ENCODE assay signal across 8 mouse cellular contexts in genomic region chr8:117199658-117200057, GRCm38 (mm10). TPM values are rescaled to one million over a fixed set of nuclear protein-coding genes. Genes with fewer than 3 reads are reported as not detected.
A peak's percentile ranks its signal among the peaks of the same experiment; 100 is the strongest.
DNase-seq lines count a peak whose midpoint lies in the region; ATAC-seq and TF ChIP-seq lines count a peak whose summit lies in the region.

No protein-coding gene starts in this region.

- no peaks in the 10 kb centered on the region for H3K79me2 ChIP-seq in heart, adult 2 months (replicated peaks; ENCODE audit: control insufficient read depth, insufficient read depth, low read length)

- H3K4me2 ChIP-seq in hindbrain, embryonic 16.5 days (ENCODE audit: low read length): no peak overlapping the region
- H3K4me2 ChIP-seq in kidney, postnatal 0 days (ENCODE audit: low read length): no peak overlapping the region

- H3K4me1 ChIP-seq in hindbrain, embryonic 10.5 days (replicated peaks): peaks cover 40% of the 10 kb centered on the region
- H3K4me1 ChIP-seq in hindbrain, embryonic 16.5 days (ENCODE audit: control insufficient read depth, insufficient read depth, low read depth, low read length): peaks cover 7% of the 10 kb centered on the region
- peaks cover 19% of the 10 kb centered on the region for H3K4me1 ChIP-seq in heart, adult 2 months (ENCODE audit: control insufficient read depth, insufficient read depth, low read length)
- H3K4me1 ChIP-seq in kidney, postnatal 0 days (replicated peaks; ENCODE audit: insufficient read depth, low read length): peaks cover 12% of the 10 kb centered on the region; the same call in 1 of the 2 replicates

- WGBS in hindbrain, embryonic 10.5 days: 75% methylated on average over 6 of the region's 6 CpGs
- WGBS in hindbrain, embryonic 16.5 days: 57% methylated on average over 6 of the region's 6 CpGs
- WGBS in heart, adult 2 months: 36% methylated on average over 6 of the region's 6 CpGs
- 41% methylated on average over 6 of the region's 6 CpGs for whole genome bisulfite sequencing in kidney, postnatal 0 days

- TF ChIP-seq EP300 in heart, adult 2 months (IDR thresholded peaks at IDR 0.05; ENCODE audit: insufficient read depth, low read depth, low read length): no peak

- no peak for TF ChIP-seq POLR2A in heart, adult 2 months (IDR thresholded peaks at IDR 0.05; ENCODE audit: insufficient read depth, low read depth, low read length)

- H3K27ac ChIP-seq in hindbrain, embryonic 10.5 days: peak overlapping the region; percentile 36; the same call in 1 of the 2 replicates
- no peak overlapping the region for H3K27ac ChIP-seq in hindbrain, embryonic 16.5 days (ENCODE audit: low read depth, low read length)
- no peak overlapping the region for H3K27ac ChIP-seq in heart, adult 2 months
- H3K27ac ChIP-seq in kidney, postnatal 0 days: peak overlapping the region; percentile 79

- H3K27me3 ChIP-seq in hindbrain, embryonic 10.5 days (ENCODE audit: insufficient read depth, poor library complexity, severe bottlenecking): no peaks in the 10 kb centered on the region
- no peaks in the 10 kb centered on the region for H3K27me3 ChIP-seq in hindbrain, embryonic 16.5 days (replicated peaks; ENCODE audit: control insufficient read depth, insufficient read depth, low read length)
- no peaks in the 10 kb centered on the region for H3K27me3 ChIP-seq in heart, adult 2 months (ENCODE audit: control insufficient read depth, insufficient read depth, low read length)
- H3K27me3 ChIP-seq in kidney, postnatal 0 days (ENCODE audit: insufficient read depth, low read length): no peaks in the 10 kb centered on the region

- H3K36me3 ChIP-seq in hindbrain, embryonic 10.5 days: peaks cover 79% of the 10 kb centered on the region
- H3K36me3 ChIP-seq in hindbrain, embryonic 16.5 days (ENCODE audit: control insufficient read depth, insufficient read depth, low read length): peaks cover 8% of the 10 kb centered on the region
- no peaks in the 10 kb centered on the region for H3K36me3 ChIP-seq in heart, adult 2 months (ENCODE audit: control insufficient read depth, insufficient read depth, low read length)
- H3K36me3 ChIP-seq in kidney, postnatal 0 days (ENCODE audit: insufficient read depth, low read length): peaks cover 34% of the 10 kb centered on the region

- ATAC-seq in hindbrain, embryonic 16.5 days: no peak
- ATAC-seq in kidney, postnatal 0 days (replicated peaks; ENCODE audit: low FRiP score, low read depth): no peak

- no peak overlapping the region for H3K9ac ChIP-seq in hindbrain, embryonic 16.5 days (ENCODE audit: low read depth, low read length)
- no peak overlapping the region for H3K9ac ChIP-seq in heart, adult 2 months (ENCODE audit: low read depth, low read length)
- no peak overlapping the region for H3K9ac ChIP-seq in kidney, postnatal 0 days (ENCODE audit: low read depth, low read length)

- H3K4me3 ChIP-seq in hindbrain, embryonic 10.5 days: no peak overlapping the region
- H3K4me3 ChIP-seq in hindbrain, embryonic 16.5 days (ENCODE audit: low read length): no peak overlapping the region
- H3K4me3 ChIP-seq in heart, adult 2 months: no peak overlapping the region
- H3K4me3 ChIP-seq in kidney, postnatal 0 days (replicated peaks; ENCODE audit: low read depth, low read length): no peak overlapping the region

- TF ChIP-seq CTCF in heart, adult 2 months (IDR thresholded peaks at IDR 0.05): no peak
- TF ChIP-seq CTCF in kidney, postnatal 0 days (IDR thresholded peaks at IDR 0.05; ENCODE audit: low read depth): no peak

- intact Hi-C loops in heart, adult 2 months (cut with DNase I): loop anchor here (2.0 kb wide), 2 partner anchors 41 to 273 kb away; partner anchors contain the start of gene Gan

- peak; percentile 34 for DNase-seq in hindbrain, embryonic 10.5 days (ENCODE audit: low spot score)
- DNase-seq in heart, adult 2 months: peak; percentile 27 to 34
- DNase-seq in kidney, postnatal 0 days (ENCODE audit: low spot score): peak; percentile 77
- DNase-seq in lung, postnatal 14 days: peak; percentile 58
- DNase-seq in adrenal gland, adult (ENCODE audit: inconsistent age in 2 of 2, low spot score in 1 of 2): no peak
- no peak for DNase-seq in adrenal gland, postnatal 4 days (ENCODE audit: low spot score in 2 of 2)
- DNase-seq in urinary bladder, postnatal 4 days (ENCODE audit: low spot score in 2 of 2): no peak

- no peaks in the 10 kb centered on the region for H3K9me3 ChIP-seq in hindbrain, embryonic 10.5 days
- no peaks in the 10 kb centered on the region for H3K9me3 ChIP-seq in hindbrain, embryonic 16.5 days (ENCODE audit: control insufficient read depth, low read length)
- H3K9me3 ChIP-seq in kidney, postnatal 0 days (replicated peaks; ENCODE audit: low read length): no peaks in the 10 kb centered on the region

RNA-seq across cellular contexts. Expression of gene Gan, which starts 41.7 kb away (rescaled TPM):
- polyA plus RNA-seq in hindbrain, embryonic 10.5 days (2016; fragmentation: Nextera tagmentation; extraction: Ambion mirVana): 2.1 and 2.8 TPM in 2 replicates
- polyA plus RNA-seq in hindbrain, embryonic 16.5 days (2015; fragmentation: Nextera tagmentation; extraction: Ambion mirVana): 2.8 TPM in 2 replicates
- 1 to 10 TPM; 4.2 to 5.2 TPM for total RNA-seq in heart, adult 2 months (2021)
- polyA plus RNA-seq in heart, adult 2 months (2012; rRNA removed): 1.7 and 2.6 TPM in 2 replicates
- 1.1 and 1.2 TPM in 2 replicates for polyA plus RNA-seq in kidney, postnatal 0 days (2015; fragmentation: Nextera tagmentation; extraction: Ambion mirVana)
- 10 to 100 TPM; 14.9 to 16.4 TPM for total RNA-seq in adrenal gland, postnatal 4 days (2021)

RNA-seq across cellular contexts. Expression of gene Cmip, which starts 57.2 kb away (rescaled TPM):
- 10.6 and 14.0 TPM in 2 replicates for polyA plus RNA-seq in hindbrain, embryonic 10.5 days (2016; fragmentation: Nextera tagmentation; extraction: Ambion mirVana)
- 136 and 143 TPM in 2 replicates for polyA plus RNA-seq in hindbrain, embryonic 16.5 days (2015; fragmentation: Nextera tagmentation; extraction: Ambion mirVana)
- total RNA-seq in heart, adult 2 months (2021): 10 to 100 TPM; 20.1 to 20.8 TPM
- 11.8 and 13.6 TPM in 2 replicates for polyA plus RNA-seq in heart, adult 2 months (2012; rRNA removed)
- 31.3 and 36.8 TPM in 2 replicates for polyA plus RNA-seq in kidney, postnatal 0 days (2015; fragmentation: Nextera tagmentation; extraction: Ambion mirVana)
- 100 to 1,000 TPM; 120 to 133 TPM for total RNA-seq in adrenal gland, postnatal 4 days (2021)

Comparison
In these comparisons a context has a peak if more than half of its experiments do, and no peak if none do; other contexts are left out.
1. H3K27ac ChIP-seq: peak in hindbrain, embryonic 10.5 days (single experiment) and kidney, postnatal 0 days (single experiment); none in hindbrain, embryonic 16.5 days (single experiment) and heart, adult 2 months (single experiment).
2. DNase-seq: peak in hindbrain, embryonic 10.5 days (single experiment), heart, adult 2 months (2 of 2), kidney, postnatal 0 days (single experiment) and lung, postnatal 14 days (single experiment); none in adrenal gland, adult (0 of 2), adrenal gland, postnatal 4 days (0 of 2) and urinary bladder, postnatal 4 days (0 of 2).